Comparison of ENCODE assay signal across 8 mouse cellular contexts in genomic region chr1:155006539-155007486, GRCm38 (mm10).
DNase-seq lines count a peak whose midpoint lies in the region; ATAC-seq and TF ChIP-seq lines count a peak whose summit lies in the region.

No protein-coding gene starts in this region.

- no peak overlapping the region for H3K27ac ChIP-seq in hindbrain, postnatal 0 days

- POLR2A ChIA-PET in Patski (lab: Charles Lee), result interaction anchor here (0.6 kb wide), 1 partner anchor 178 kb away, joined by 3 read pairs; no protein-coding TSS in a partner anchor

- no peaks in the 10 kb centered on the region for H3K4me1 ChIP-seq in hindbrain, postnatal 0 days (ENCODE audit: insufficient read depth, low read length)

- H3K36me3 ChIP-seq in hindbrain, postnatal 0 days (ENCODE audit: insufficient read depth, low read length), result no peaks in the 10 kb centered on the region

- CTCF ChIA-PET in Patski (lab: Charles Lee), result interaction anchor here (0.9 to 9.1 kb wide), 18 partner anchors 9 to 279 kb away, joined by 3 to 100 read pairs (median 3); no protein-coding TSS in a partner anchor

- no peak overlapping the region for H3K4me3 ChIP-seq in hindbrain, postnatal 0 days (ENCODE audit: low read length)

- no peak for DNase-seq in Patski (ENCODE audit: low read depth, low spot score)
- DNase-seq in cerebellum, postnatal 14 days, result peak; percentile 96
- DNase-seq in frontal cortex, postnatal 25 days (ENCODE audit: low spot score in 2 of 2), result peak; percentile 91 to 94
- peak; percentile 94 for DNase-seq in hindbrain, postnatal 0 days (ENCODE audit: low spot score)
- peak; percentile 84 to 91 for DNase-seq in left cerebral cortex, adult 18-20 months (ENCODE audit: low spot score in 2 of 2)
- DNase-seq in right cerebral cortex, adult 2 months (ENCODE audit: low spot score in 2 of 2), result peak; percentile 94 to 96
- peak; percentile 40 for DNase-seq in urinary bladder, postnatal 10 days (ENCODE audit: low spot score)

- H3K9ac ChIP-seq in hindbrain, postnatal 0 days (replicated peaks; ENCODE audit: low read length), result no peak overlapping the region

- no peaks in the 10 kb centered on the region for H3K9me3 ChIP-seq in hindbrain, postnatal 0 days (ENCODE audit: low read length)

- 11% methylated on average over 16 of the region's 16 CpGs for WGBS in hindbrain, postnatal 0 days

- in situ Hi-C loops in Patski (cut with MboI; ENCODE audit: low pct_unique_long_range_greater_than_20kb), result loop anchor here (5.0 to 25.0 kb wide), 2 partner anchors 220 to 1120 kb away; partner anchors contain the start of genes Glul and Teddm1a

- H3K27me3 ChIP-seq in Patski, result peaks cover 7% of the 10 kb centered on the region
- H3K27me3 ChIP-seq in hindbrain, postnatal 0 days (ENCODE audit: insufficient read depth, low read length), result no peaks in the 10 kb centered on the region

- no peak overlapping the region for H3K4me2 ChIP-seq in hindbrain, postnatal 0 days (ENCODE audit: low read depth, low read length)

- ATAC-seq in Patski, result peak; percentile 76
- ATAC-seq in hindbrain, postnatal 0 days, result peak; percentile 88
- ATAC-seq in megakaryocyte, adult 5-6 weeks (ENCODE audit: poor library complexity, severe bottlenecking), result peak; percentile 98

- peak; percentile 100 for TF ChIP-seq CTCF in Patski (IDR thresholded peaks at IDR 0.05)
- TF ChIP-seq CTCF in hindbrain, postnatal 0 days (IDR thresholded peaks at IDR 0.05; ENCODE audit: low read depth), result peak; percentile 100
